Mouse (Mus musculus): ENCODE data around the gene Zfp410.

DNA sequence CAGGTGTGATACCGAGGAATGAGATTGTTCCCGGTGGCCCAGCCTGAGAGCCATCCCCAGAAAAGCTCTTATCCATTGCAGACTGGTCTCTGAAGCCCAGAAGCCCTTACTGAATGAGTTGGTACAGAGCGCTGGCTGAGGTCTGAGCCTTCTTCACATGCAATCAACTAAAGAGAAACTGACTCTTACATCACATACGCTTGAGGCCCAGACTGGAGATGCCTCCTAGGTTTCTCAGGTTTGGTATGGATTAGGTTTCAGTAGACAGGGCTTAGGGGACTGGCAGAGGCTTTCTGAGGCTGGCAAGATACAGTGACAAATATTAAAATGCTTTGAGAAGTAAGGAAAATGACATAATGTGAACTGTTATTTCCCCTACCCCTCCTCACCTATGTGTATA, 68.8 kb downstream of the Zfp410 start:
- TF ChIP-seq EP300 (IDR thresholded peaks at IDR 0.05; ENCODE audit: low read length) = no peak
- TF ChIP-seq POLR2AphosphoS2 (IDR thresholded peaks at IDR 0.05; ENCODE audit: low read depth, low read length) = no peak
- no peak for TF ChIP-seq CTCF (conservative IDR thresholded peaks at IDR 0.05 in 1 of 2, IDR thresholded peaks at IDR 0.05 in 1 of 2; ENCODE audit: low read depth in 2 of 2, low read length in 2 of 2)
- no peak for TF ChIP-seq POLR2A (IDR thresholded peaks at IDR 0.05; ENCODE audit: low read depth, low read length)

Measured in CH12.LX (cell line).